ENCODE assay signal across 11 mouse cellular contexts in genomic region chr11:87751491-87751966, GRCm38 (mm10). TPM values are rescaled to one million over a fixed set of nuclear protein-coding genes. Genes with fewer than 3 reads are reported as not detected.
DNase-seq lines count a peak whose midpoint lies in the region; ATAC-seq and TF ChIP-seq lines count a peak whose summit lies in the region.
"Had no signal": no experiment of that assay in that cellular context is flagged by ENCODE, and none has a peak within 500 bp of the region (broad histone marks: within the 10 kb centered on the region; RNA-seq: fewer than 3 reads in every experiment).

No protein-coding gene starts in this region.

- peak overlapping the region; percentile 76 for H3K9ac ChIP-seq in liver, postnatal 0 days (replicated peaks)
- H3K9ac ChIP-seq: limb, embryonic 13.5 days had no signal

- no peak for ATAC-seq in liver, postnatal 0 days

- peak; percentile 72; the same call in 1 of the 2 replicates for TF ChIP-seq EP300 in liver, postnatal 0 days (IDR thresholded peaks at IDR 0.05; ENCODE audit: low read depth)

- no peak for TF ChIP-seq CTCF in bone marrow, adult 2 months (IDR thresholded peaks at IDR 0.05; ENCODE audit: control insufficient read depth, insufficient read depth, low read length)
- TF ChIP-seq CTCF in liver, postnatal 0 days (IDR thresholded peaks at IDR 0.05; ENCODE audit: low read depth): no peak

- H3K4me3 ChIP-seq in heart, embryonic 10.5 days: no peak overlapping the region
- peak overlapping the region; percentile 62 for H3K4me3 ChIP-seq in bone marrow, adult 2 months (replicated peaks; ENCODE audit: control insufficient read depth, low read depth, low read length)
- peak overlapping the region; percentile 45 for H3K4me3 ChIP-seq in liver, postnatal 0 days (ENCODE audit: low read depth, low read length)
- H3K4me3 ChIP-seq: heart, adult 2 months; limb, embryonic 13.5 days had no signal

- peaks cover 29% of the 10 kb centered on the region for H3K4me1 ChIP-seq in heart, embryonic 10.5 days
- peaks cover 16% of the 10 kb centered on the region for H3K4me1 ChIP-seq in bone marrow, adult 2 months (ENCODE audit: control insufficient read depth, insufficient read depth, low read length)
- H3K4me1 ChIP-seq in liver, postnatal 0 days (ENCODE audit: insufficient read depth): peaks cover 62% of the 10 kb centered on the region

- peak overlapping the region; percentile 77 for H3K4me2 ChIP-seq in liver, postnatal 0 days (ENCODE audit: low read depth, low read length)
- H3K4me2 ChIP-seq: limb, embryonic 13.5 days had no signal

- 49% methylated on average over 4 of the region's 4 CpGs for WGBS in heart, embryonic 10.5 days
- WGBS in bone marrow, adult 2 months: 2% methylated on average over 4 of the region's 4 CpGs
- 21% methylated on average over 4 of the region's 4 CpGs for WGBS in liver, postnatal 0 days (ENCODE audit: insufficient replicate concordance)

- no peaks in the 10 kb centered on the region for H3K36me3 ChIP-seq in heart, embryonic 10.5 days
- no peaks in the 10 kb centered on the region; the same call in 1 of the 2 replicates for H3K36me3 ChIP-seq in liver, postnatal 0 days (replicated peaks; ENCODE audit: insufficient read depth, low read length)
- H3K36me3 ChIP-seq: limb, embryonic 13.5 days had no signal

- peak; percentile 75 for DNase-seq in heart, embryonic 10.5 days (ENCODE audit: low spot score)
- DNase-seq in heart, adult 9 months (ENCODE audit: low spot score in 2 of 2): no peak
- peak; percentile 63 for DNase-seq in liver, postnatal 0 days
- DNase-seq in spleen, postnatal 4 days (ENCODE audit: low spot score in 2 of 2): peak; percentile 74 to 83
- no peak for DNase-seq in layer of hippocampus, adult 9-10 months (ENCODE audit: low spot score)
- DNase-seq in testis, postnatal 14 days (ENCODE audit: low spot score): no peak
- no peak for DNase-seq in kidney, postnatal 10 days
- DNase-seq: cerebellum, postnatal 36 days had no signal

- peak; percentile 50 for TF ChIP-seq POLR2A in bone marrow, adult 2 months (IDR thresholded peaks at IDR 0.05; ENCODE audit: borderline replicate concordance, control insufficient read depth, low read depth, low read length)

- H3K9me3 ChIP-seq in heart, embryonic 10.5 days: no peaks in the 10 kb centered on the region
- H3K9me3 ChIP-seq in liver, postnatal 0 days (ENCODE audit: low read length): no peaks in the 10 kb centered on the region
- H3K9me3 ChIP-seq: limb, embryonic 13.5 days had no signal

- peak overlapping the region; percentile 69 for H3K27ac ChIP-seq in heart, embryonic 10.5 days
- H3K27ac ChIP-seq in bone marrow, adult 2 months (ENCODE audit: control insufficient read depth, insufficient read depth, low read depth, low read length, poor library complexity): peak overlapping the region; percentile 98
- H3K27ac ChIP-seq in liver, postnatal 0 days (ENCODE audit: low read depth): peak overlapping the region; percentile 99
- H3K27ac ChIP-seq: heart, adult 2 months; limb, embryonic 13.5 days had no signal

- H3K27me3 ChIP-seq in heart, embryonic 10.5 days (ENCODE audit: insufficient read depth, poor library complexity, severe bottlenecking): 0 out of 2 replicates have a peak, but pooled peaks cover 3% of the 10 kb centered on the region
- no peaks in the 10 kb centered on the region for H3K27me3 ChIP-seq in liver, postnatal 0 days (ENCODE audit: insufficient read depth, low read length)

RNA-seq across cellular contexts. Expression of gene Tspoap1, which starts 8.8 kb away (rescaled TPM):
- polyA plus RNA-seq in heart, embryonic 10.5 days (2016; fragmentation: Nextera tagmentation; extraction: Ambion mirVana): 0.95 and 1.5 TPM in 2 replicates
- polyA plus RNA-seq in bone marrow, adult 2 months (2011; ENCODE audit: insufficient read depth, insufficient read length, low replicate concordance, missing spikeins): 18.0 and 50.9 TPM in 2 replicates
- 0.59 and 1.2 TPM in 2 replicates for polyA plus RNA-seq in liver, postnatal 0 days (2015; fragmentation: Nextera tagmentation; extraction: Ambion mirVana)

RNA-seq across cellular contexts. Expression of gene Supt4a, which starts 14.2 kb away (rescaled TPM):
- 122 and 151 TPM in 2 replicates for polyA plus RNA-seq in heart, embryonic 10.5 days (2016; fragmentation: Nextera tagmentation; extraction: Ambion mirVana)
- polyA plus RNA-seq in bone marrow, adult 2 months (2011; ENCODE audit: insufficient read depth, insufficient read length, low replicate concordance, missing spikeins): 38.9 and 127 TPM in 2 replicates
- 114 and 120 TPM in 2 replicates for polyA plus RNA-seq in liver, postnatal 0 days (2015; fragmentation: Nextera tagmentation; extraction: Ambion mirVana)

RNA-seq across cellular contexts. Expression of gene Mpo, which starts 41.9 kb away (rescaled TPM):
- polyA plus RNA-seq in heart, embryonic 10.5 days (2016; fragmentation: Nextera tagmentation; extraction: Ambion mirVana): 5.8 and 11.8 TPM in 2 replicates
- polyA plus RNA-seq in bone marrow, adult 2 months (2011; ENCODE audit: insufficient read depth, insufficient read length, low replicate concordance, missing spikeins): 330 and 630 TPM in 2 replicates
- 250 and 274 TPM in 2 replicates for polyA plus RNA-seq in liver, postnatal 0 days (2015; fragmentation: Nextera tagmentation; extraction: Ambion mirVana)

Comparison
In these comparisons a context has a peak if more than half of its experiments do, and no peak if none do; other contexts are left out.
1. DNase-seq: peak in heart, embryonic 10.5 days (single experiment), liver, postnatal 0 days (single experiment) and spleen, postnatal 4 days (2 of 2); none in heart, adult 9 months (0 of 2), layer of hippocampus, adult 9-10 months (single experiment), testis, postnatal 14 days (single experiment) and kidney, postnatal 10 days (single experiment).
2. RNA of gene Mpo, which starts 41.9 kb away (polyA plus RNA-seq): 330 to 630 TPM in bone marrow, adult 2 months and 250 to 274 TPM in liver, postnatal 0 days; 5.8 to 11.8 TPM in heart, embryonic 10.5 days; every median in the first group is over 10 times any median in the second.
3. Peak in every context shown above with its lines, with median percentiles within 50 percentile points of each other: H3K27ac ChIP-seq.